Mouse (Mus musculus): ENCODE measurements around the gene Notch2.

DNA sequence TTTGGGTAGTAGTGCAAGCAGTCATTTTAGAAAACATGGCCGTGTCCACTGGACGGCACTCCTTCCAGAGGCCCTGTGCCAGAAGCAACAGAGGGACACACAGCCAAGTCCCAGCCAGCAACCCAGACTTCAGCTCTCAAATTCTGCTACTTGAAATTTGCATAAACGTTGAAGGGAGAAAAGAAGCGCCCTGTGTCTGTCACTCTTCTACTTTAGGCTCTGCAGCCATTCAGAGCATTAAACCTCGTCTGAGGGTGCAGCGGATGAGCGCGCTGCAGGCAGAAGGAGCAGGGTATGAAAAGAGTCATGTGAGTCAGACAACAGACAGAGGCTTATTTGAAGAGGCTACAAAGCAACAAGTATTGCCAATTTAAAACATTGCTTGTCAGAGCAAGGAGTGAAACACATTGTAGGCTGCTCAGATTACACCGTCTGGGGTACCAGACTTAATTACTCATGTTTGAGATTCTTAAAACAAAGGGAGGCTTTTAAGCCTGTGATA is 29.7 kb downstream of the Notch2 start:
- TF ChIP-seq CTCF (IDR thresholded peaks at IDR 0.05; ENCODE audit: borderline replicate concordance, insufficient read depth, low read length): no peak
- TF ChIP-seq POLR2A (IDR thresholded peaks at IDR 0.05; ENCODE audit: low read depth, low read length): no peak
